Mouse (Mus musculus) kidney, postnatal 0 days (tissue): Measurements from ENCODE around the gene Plekha4. TPM values are rescaled to one million over a fixed set of nuclear protein-coding genes. Genes with fewer than 3 reads are reported as not detected.

Source experiments
- ATAC-seq: fragments of 200-750 bp; cut with Nextera tagmentation; replicated peaks from 2 replicates; pipeline ENCODE4 v1.8.0; 2017; ENCODE audit warnings: low read depth, moderate number of reproducible peaks, moderate TSS enrichment, moderate library complexity; ENCODE audit not compliant: low FRiP score
- DNase-seq: peaks from one replicate; pipeline ENCODE4 v3.0.0-alpha.2; 2016; ENCODE audit warnings: low spot score
- H3K27ac ChIP-seq: fragments of 300-500 bp; sonication (generic); 2 replicates; pipeline ENCODE4 v1.5.1; 2014; ENCODE audit warnings: mild to moderate bottlenecking
- H3K27me3 ChIP-seq: fragments of 300-500 bp; sonication (generic); 2 replicates; pipeline ENCODE4 v1.6.1; 2014; ENCODE audit warnings: low read length, mixed read lengths; ENCODE audit not compliant: insufficient read depth
- H3K36me3 ChIP-seq: fragments of 300-500 bp; sonication (generic); 2 replicates; pipeline ENCODE4 v1.6.1; 2014; ENCODE audit warnings: low read length, mixed read lengths; ENCODE audit not compliant: insufficient read depth
- H3K4me1 ChIP-seq: fragments of 300-500 bp; sonication (generic); replicated peaks from 2 replicates; pipeline ENCODE4 v1.6.1; 2014; ENCODE audit warnings: antibody characterized with exemption, low read length, mixed read lengths; ENCODE audit not compliant: insufficient read depth
- H3K4me2 ChIP-seq: fragments of 300-500 bp; sonication (generic); 2 replicates; pipeline ENCODE4 v1.6.1; 2014; ENCODE audit warnings: mild to moderate bottlenecking, low read length, moderate library complexity, mixed read lengths
- H3K4me3 ChIP-seq: fragments of 300-500 bp; sonication (generic); replicated peaks from 2 replicates; pipeline ENCODE4 v1.5.1; 2014; ENCODE audit warnings: low read depth, low read length
- H3K9ac ChIP-seq: fragments of 300-500 bp; sonication (generic); 2 replicates; pipeline ENCODE4 v1.6.1; 2014; ENCODE audit warnings: low read depth, low read length
- H3K9me3 ChIP-seq: fragments of 300-500 bp; sonication (generic); replicated peaks from 2 replicates; pipeline ENCODE4 v1.6.1; 2016; ENCODE audit warnings: low read length, inconsistent platforms, mixed read lengths
- CTCF ChIP-seq: IDR thresholded peaks from 2 replicates; pipeline ENCODE4 v1.5.1; 2016; ENCODE audit warnings: antibody characterized with exemption, low read depth, mild to moderate bottlenecking, moderate library complexity
- WGBS: fragments of 180-500 bp; shearing (Covaris S2); extraction: QIAGEN DNeasy Blood & Tissue Kit; methylation state at CpG from one replicate; pipeline ENCODE4 v1.1.7; 2014; 5-methylcytosine and 5-hydroxymethylcytosine counted together
- polyA plus RNA-seq: library from polyadenylated mRNA; unstranded; fragments of >200 nt; fragmentation: Nextera tagmentation; extraction: Ambion mirVana; gene quantifications from 2 replicates; pipeline ENCODE4 v1.2.1, GENCODE M21; 2015

Gene Plekha4
- polyA plus RNA-seq, 1 experiment from 2014 or later = 5.8 TPM

DNA sequence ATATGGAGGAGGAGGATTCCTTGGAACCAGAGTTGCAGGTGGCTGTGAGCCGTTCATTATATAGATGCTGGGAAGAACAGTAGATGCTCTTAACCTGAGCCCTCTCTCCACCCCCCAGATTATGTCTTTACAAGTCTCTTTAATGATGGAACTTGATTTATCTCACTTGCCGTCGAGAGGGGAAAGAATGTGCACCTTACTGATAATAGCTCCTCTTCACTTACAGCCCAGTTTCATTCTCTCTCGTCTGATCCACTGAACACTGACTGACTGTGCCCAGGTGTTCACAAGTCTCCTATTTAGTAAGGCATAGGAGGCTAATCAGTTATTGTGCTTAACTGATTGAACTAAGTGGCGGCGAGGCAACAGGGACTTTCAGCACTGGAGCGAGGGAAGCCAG is 36.6 kb upstream of the Plekha4 start:
- WGBS = 51% methylated on average over 7 of the region's 7 CpGs
- H3K9me3 ChIP-seq = no peaks in the 10 kb centered on the region
- peaks cover 20% of the 10 kb centered on the region for H3K36me3 ChIP-seq
- no peak for DNase-seq
- H3K4me2 ChIP-seq = no peak overlapping the region
- no peak overlapping the region for H3K9ac ChIP-seq
- TF ChIP-seq CTCF = no peak
- no peak overlapping the region for H3K27ac ChIP-seq
- H3K4me1 ChIP-seq = no peaks in the 10 kb centered on the region; the same call in 1 of the 2 replicates
- H3K27me3 ChIP-seq = no peaks in the 10 kb centered on the region
- H3K4me3 ChIP-seq = no peak overlapping the region
- ATAC-seq = no peak

DNA sequence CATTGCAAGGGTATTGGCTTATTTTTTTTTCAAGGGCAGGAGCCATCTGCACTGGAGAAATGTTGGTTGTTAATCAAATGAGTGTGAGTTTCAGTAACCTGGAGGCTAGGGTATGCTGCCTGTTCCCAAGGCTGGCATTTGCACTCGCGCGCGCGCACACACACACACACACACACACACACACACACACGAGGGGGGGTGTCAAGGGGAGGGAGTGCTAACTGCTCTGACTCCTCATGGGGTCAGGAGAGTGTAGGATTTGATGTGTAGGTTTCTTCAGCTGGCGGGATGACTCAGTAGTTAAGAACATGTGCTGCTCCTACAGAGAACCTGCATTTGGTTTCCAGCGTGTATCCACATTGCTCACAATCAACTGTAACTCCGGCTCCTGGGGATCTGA is 35.3 kb upstream of the Plekha4 start:
- Histone ChIP-seq H3K36me3 (peaks cover 30% of the 10 kb centered on the region), H3K27me3 (no peaks in the 10 kb centered on the region), H3K4me1 (no peaks in the 10 kb centered on the region; the same call in 1 of the 2 replicates), H3K9me3 (no peaks in the 10 kb centered on the region), H3K27ac (peak overlapping the region; percentile 37; the same call in 1 of the 2 replicates), H3K9ac (no peak overlapping the region), H3K4me2 (0 out of 2 replicates have a peak overlapping the region, but pooled peaks have one; percentile 25), H3K4me3 (no peak overlapping the region)
- TF ChIP-seq CTCF = no peak
- ATAC-seq (0 out of 2 replicates have a peak, but pooled peaks have one; percentile 13), DNase-seq (peak; percentile 38)
- 29% methylated on average over 9 of the region's 9 CpGs for WGBS

DNA sequence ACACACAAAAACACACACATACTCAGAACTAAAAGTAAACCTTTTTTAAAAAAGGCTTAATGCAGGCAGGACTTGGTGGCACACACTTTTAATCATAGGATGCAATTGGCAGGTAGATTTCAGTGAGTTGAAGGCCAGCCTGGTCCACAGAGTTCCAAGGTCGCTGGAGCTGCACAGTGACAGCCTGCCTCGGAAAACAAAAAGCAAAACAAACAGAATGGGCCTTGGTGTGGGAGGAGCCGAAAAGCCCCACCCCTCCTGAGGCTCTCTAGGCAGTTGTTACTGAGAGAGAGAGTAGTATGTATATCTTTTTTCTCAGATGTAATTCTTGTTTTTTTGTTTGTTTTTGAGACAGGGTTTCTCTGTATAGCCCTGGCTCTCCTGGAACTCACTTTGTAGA is 34.9 kb upstream of the Plekha4 start:
- ATAC-seq (no peak), DNase-seq (peak; percentile 47)
- TF ChIP-seq CTCF = no peak
- Histone ChIP-seq H3K27ac (peak overlapping the region; percentile 37; the same call in 1 of the 2 replicates), H3K9ac (no peak overlapping the region), H3K4me1 (no peaks in the 10 kb centered on the region; the same call in 1 of the 2 replicates), H3K36me3 (peaks cover 30% of the 10 kb centered on the region), H3K9me3 (no peaks in the 10 kb centered on the region), H3K27me3 (no peaks in the 10 kb centered on the region), H3K4me2 (peak overlapping the region; percentile 19; the same call in 1 of the 2 replicates), H3K4me3 (no peak overlapping the region)
- WGBS = 15% methylated on average over 3 of the region's 3 CpGs

DNA sequence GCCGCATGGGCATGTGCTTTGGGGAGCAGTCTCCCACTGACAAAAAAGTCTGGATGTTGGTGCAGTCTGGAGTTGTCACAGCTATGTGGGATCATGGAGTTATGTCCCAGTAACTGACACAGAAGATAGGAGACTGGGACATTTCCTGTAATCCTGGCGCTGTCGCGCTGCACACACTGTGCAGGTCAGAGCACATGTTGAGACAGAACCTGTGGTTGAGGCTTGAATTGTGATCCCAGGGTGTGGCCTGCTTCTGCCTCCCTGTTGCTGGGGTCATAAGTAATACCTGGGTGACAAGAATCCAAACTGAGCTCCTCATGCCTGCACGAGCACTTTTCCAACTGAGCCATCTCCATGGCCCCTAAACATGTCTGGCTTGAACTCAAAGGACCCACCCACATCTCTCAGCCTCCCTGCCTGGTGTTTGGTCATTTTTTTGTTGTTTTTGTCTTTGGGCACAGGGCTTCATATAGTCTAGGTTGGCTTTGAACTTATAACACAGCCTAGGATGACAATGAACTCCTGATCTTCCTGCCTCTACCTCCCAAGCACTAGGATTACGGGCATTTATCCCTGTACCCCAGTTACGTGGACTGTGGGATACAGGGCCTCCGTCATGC is 33.8 kb upstream of the Plekha4 start:
- no peaks in the 10 kb centered on the region for H3K9me3 ChIP-seq
- no peaks in the 10 kb centered on the region; the same call in 1 of the 2 replicates for H3K4me1 ChIP-seq
- H3K27ac ChIP-seq = no peak overlapping the region
- H3K4me3 ChIP-seq = no peak overlapping the region
- ATAC-seq (no peak), DNase-seq (no peak)
- peaks cover 38% of the 10 kb centered on the region for H3K36me3 ChIP-seq
- no peak overlapping the region for H3K4me2 ChIP-seq
- no peaks in the 10 kb centered on the region for H3K27me3 ChIP-seq
- WGBS = 95% methylated on average over 8 of the region's 8 CpGs
- H3K9ac ChIP-seq = no peak overlapping the region
- TF ChIP-seq CTCF = no peak

DNA sequence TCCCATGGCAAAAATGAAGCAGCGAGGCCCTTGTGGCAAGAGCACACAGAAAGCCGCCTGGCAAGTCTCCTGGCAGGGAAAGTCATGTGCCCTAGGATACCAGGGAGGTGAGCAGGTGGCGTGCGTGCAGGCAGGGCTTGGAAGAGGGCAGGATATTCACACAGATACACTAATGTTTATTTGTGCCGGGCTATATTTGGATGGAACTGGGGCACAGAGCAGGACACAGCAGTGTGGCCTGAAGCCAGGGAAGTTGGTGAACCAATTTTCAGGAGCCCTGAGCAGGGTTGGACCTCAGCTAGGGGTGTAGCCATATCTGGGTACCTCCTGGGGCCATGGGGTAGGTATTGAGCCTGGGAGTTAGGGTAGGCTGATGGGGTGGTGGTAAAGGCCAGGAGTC is 33.2 kb upstream of the Plekha4 start:
- H3K4me2 ChIP-seq = no peak overlapping the region
- no peak overlapping the region for H3K9ac ChIP-seq
- H3K9me3 ChIP-seq = no peaks in the 10 kb centered on the region
- no peak for ATAC-seq
- no peak overlapping the region for H3K27ac ChIP-seq
- no peaks in the 10 kb centered on the region; the same call in 1 of the 2 replicates for H3K4me1 ChIP-seq
- H3K36me3 ChIP-seq = peaks cover 43% of the 10 kb centered on the region
- H3K4me3 ChIP-seq = no peak overlapping the region
- H3K27me3 ChIP-seq = no peaks in the 10 kb centered on the region
- DNase-seq = no peak
- no peak for TF ChIP-seq CTCF
- WGBS = 96% methylated on average over 5 of the region's 5 CpGs

DNA sequence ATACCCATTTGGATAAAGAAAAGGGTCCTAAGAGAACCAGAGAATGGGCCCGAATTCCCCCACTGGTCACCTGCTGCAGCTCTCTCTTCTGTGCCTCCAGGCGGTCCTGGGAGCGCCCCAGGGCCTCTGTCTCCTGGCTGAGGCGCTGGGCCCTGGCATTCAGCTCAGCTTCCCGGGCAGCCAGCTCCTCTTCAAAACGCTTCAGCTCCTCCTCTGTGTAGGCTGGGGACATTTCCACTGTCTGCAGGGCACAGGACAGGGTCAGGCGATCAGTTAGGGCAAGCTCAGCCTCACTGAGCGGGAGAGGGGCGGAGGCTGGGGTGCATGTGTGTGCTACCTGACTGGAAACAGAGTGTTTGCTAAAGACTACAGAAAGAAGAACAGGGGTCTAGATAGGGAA is 31.6 kb upstream of the Plekha4 start:
- WGBS = 84% methylated on average over 9 of the region's 9 CpGs
- Histone ChIP-seq H3K27ac (no peak overlapping the region), H3K36me3 (peaks cover 58% of the 10 kb centered on the region), H3K27me3 (no peaks in the 10 kb centered on the region), H3K4me3 (no peak overlapping the region), H3K4me2 (no peak overlapping the region), H3K9ac (no peak overlapping the region), H3K4me1 (no peaks in the 10 kb centered on the region; the same call in 1 of the 2 replicates), H3K9me3 (no peaks in the 10 kb centered on the region)
- no peak for DNase-seq
- no peak for TF ChIP-seq CTCF
- no peak for ATAC-seq
